ENCODE assay signal across 27 mouse cellular contexts in genomic region chr11:112766956-112767355, GRCm38 (mm10). TPM values are rescaled to one million over a fixed set of nuclear protein-coding genes. Genes with fewer than 3 reads are reported as not detected.
DNase-seq lines count a peak whose midpoint lies in the region; TF ChIP-seq lines count a peak whose summit lies in the region.
"Had no signal": no experiment of that assay in that cellular context is flagged by ENCODE, and none has a peak within 500 bp of the region (broad histone marks: within the 10 kb centered on the region; RNA-seq: fewer than 3 reads in every experiment).

No protein-coding gene starts in this region.

- no peaks in the 10 kb centered on the region for H3K36me3 ChIP-seq in liver, adult 2 months (ENCODE audit: control insufficient read depth, insufficient read depth, low read length)
- H3K36me3 ChIP-seq: heart, embryonic 15.5 days; limb, embryonic 15.5 days; liver, embryonic 15.5 days had no signal

- H3K27me3 ChIP-seq in liver, adult 2 months (ENCODE audit: control insufficient read depth, insufficient read depth, low read length), result no peaks in the 10 kb centered on the region
- H3K27me3 ChIP-seq: heart, embryonic 15.5 days; limb, embryonic 15.5 days; liver, embryonic 15.5 days had no signal

- no peak overlapping the region for H3K4me3 ChIP-seq in liver, adult 2 months (ENCODE audit: insufficient read depth, low read depth, low read length)
- H3K4me3 ChIP-seq: heart, adult 2 months; heart, embryonic 15.5 days; layer of hippocampus, adult 2 months; left cerebral cortex, adult 2 months; limb, embryonic 15.5 days; liver, embryonic 15.5 days had no signal

- 61% methylated on average over 4 of the region's 4 CpGs for WGBS in liver, adult 2 months

- H3K4me1 ChIP-seq in liver, adult 2 months (ENCODE audit: control insufficient read depth, insufficient read depth, low read length), result no peaks in the 10 kb centered on the region
- H3K4me1 ChIP-seq: heart, embryonic 15.5 days; limb, embryonic 15.5 days; liver, embryonic 15.5 days had no signal

- no peak for TF ChIP-seq CTCF in liver, adult 2 months (IDR thresholded peaks at IDR 0.05; ENCODE audit: low read depth, low read length)

- no peak overlapping the region for H3K9ac ChIP-seq in liver, adult 2 months (ENCODE audit: low read depth, low read length)
- H3K9ac ChIP-seq: heart, embryonic 15.5 days; hindbrain, embryonic 14.5 days; limb, embryonic 15.5 days; liver, embryonic 15.5 days had no signal

- no peak overlapping the region for H3K27ac ChIP-seq in liver, adult 2 months (replicated peaks; ENCODE audit: insufficient read depth, low read depth, low read length)
- H3K27ac ChIP-seq: heart, adult 2 months; heart, embryonic 15.5 days; hindbrain, embryonic 14.5 days; layer of hippocampus, adult 2 months; left cerebral cortex, adult 2 months; limb, embryonic 15.5 days; liver, embryonic 15.5 days; macrophage had no signal

- TF ChIP-seq POLR2A in liver, adult 2 months (IDR thresholded peaks at IDR 0.05; ENCODE audit: extremely low read depth, insufficient read depth, low read length), result no peak

- H3K79me2 ChIP-seq in liver, adult 2 months (ENCODE audit: control insufficient read depth, insufficient read depth, low read length), result no peaks in the 10 kb centered on the region

- DNase-seq in adrenal gland, postnatal 14 days, result peak; percentile 16
- no peak for DNase-seq in adrenal gland, postnatal 36 days
- peak; percentile 9 to 11 for DNase-seq in heart, adult 18-20 months
- DNase-seq in heart, adult 9 months (ENCODE audit: low spot score in 2 of 2), result no peak
- DNase-seq in liver, adult 2 months (ENCODE audit: extremely low read depth, low read depth, low spot score), result peak; percentile 48
- DNase-seq in liver (no peak), 3134 (ENCODE audit: extremely low read depth, insufficient read length, low spot score) (peak; percentile 36)
- DNase-seq in embryo, embryonic 10 days (ENCODE audit: low spot score), result no peak
- DNase-seq: cerebellum, adult 11 months; gastrocnemius, postnatal 25 days; heart, adult 2 months; kidney, adult 11 months; kidney, postnatal 36 days; midbrain, embryonic 14.5 days; thymus, adult 2 months; thymus, postnatal 36 days had no signal

RNA-seq across cellular contexts. Expression of gene Sox9, which starts 15.1 kb away (rescaled TPM):
- total RNA-seq in adrenal gland, postnatal 14 days (2021), result 0.86 and 1.3 TPM in 2 replicates
- total RNA-seq in adrenal gland, postnatal 36 days (2021), result 1 to 10 TPM; 1.1 to 1.9 TPM
- 1 to 10 TPM; 1.0 to 1.2 TPM for total RNA-seq in heart, adult 18-20 months (2021)
- total RNA-seq in liver, adult 2 months (2014; rRNA removed), result 0.18 and 0.34 TPM in 2 replicates
- polyA plus RNA-seq in liver, adult 2 months (2012; rRNA removed), result 1.8 and 2.5 TPM in 2 replicates
- total RNA-seq: hematopoietic stem cell, adult 5-6 weeks; megakaryocyte-erythroid progenitor cell, adult 5-6 weeks; monocyte, adult 5-6 weeks had no signal
- polyA plus RNA-seq: CD4-positive, CD25-positive, alpha-beta regulatory T cell, adult 4 months; macrophage had no signal

Comparison
In these comparisons a context has a peak if more than half of its experiments do, and no peak if none do; other contexts are left out.
1. DNase-seq: peak in adrenal gland, postnatal 14 days (single experiment), heart, adult 18-20 months (2 of 2), liver, adult 2 months (single experiment) and 3134 (single experiment); none in adrenal gland, postnatal 36 days (0 of 2), heart, adult 9 months (0 of 2), liver (single experiment) and embryo, embryonic 10 days (single experiment).